Mouse (Mus musculus) midbrain, embryonic 10.5 days (tissue): ENCODE results near the gene Ifna7. TPM values are rescaled to one million over a fixed set of nuclear protein-coding genes. Genes with fewer than 3 reads are reported as not detected.
"Not testable (repeated sequence)": the region's sequence is repeated elsewhere in the genome, so short reads cannot be mapped to it uniquely, and the experiment has no call there.

Source experiments
- DNase-seq: peaks from one replicate; pipeline ENCODE4 v3.0.0-alpha.2; 2017; ENCODE audit warnings: low spot score
- H3K27ac ChIP-seq: fragments of 300-500 bp; sonication (generic); replicated peaks from 2 replicates; pipeline ENCODE4 v1.5.1; 2016; ENCODE audit warnings: mild to moderate bottlenecking
- H3K27me3 ChIP-seq: fragments of 300-500 bp; sonication (generic); 2 replicates; pipeline ENCODE4 v1.6.1; 2016; ENCODE audit warnings: low read depth, mild to moderate bottlenecking; ENCODE audit not compliant: poor library complexity, severe bottlenecking
- H3K36me3 ChIP-seq: fragments of 300-500 bp; sonication (generic); 2 replicates; pipeline ENCODE4 v1.6.1; 2016; ENCODE audit warnings: mild to moderate bottlenecking, moderate library complexity
- H3K4me1 ChIP-seq: fragments of 300-500 bp; sonication (generic); 2 replicates; pipeline ENCODE4 v1.6.1; 2016
- H3K4me3 ChIP-seq: fragments of 300-500 bp; sonication (generic); 2 replicates; pipeline ENCODE4 v1.5.1; 2016; ENCODE audit warnings: mild to moderate bottlenecking, moderate library complexity
- H3K9me3 ChIP-seq: fragments of 300-500 bp; sonication (generic); replicated peaks from 2 replicates; pipeline ENCODE4 v1.6.1; 2016; ENCODE audit warnings: mild to moderate bottlenecking
- WGBS: fragments of 180-500 bp; shearing (Covaris S2); methylation state at CpG from one replicate; pipeline ENCODE4 v1.1.7; 2016; 5-methylcytosine and 5-hydroxymethylcytosine counted together
- polyA plus RNA-seq: library from polyadenylated mRNA; unstranded; fragments of >200 nt; fragmentation: Nextera tagmentation; extraction: Ambion mirVana; gene quantifications from 2 replicates; pipeline ENCODE4 v1.2.1, GENCODE M21; 2016

The Ifna7 gene
- polyA plus RNA-seq, 1 experiment from 2014 or later = not detected

- not testable (repeated sequence) for H3K4me3 ChIP-seq, H3K9me3 ChIP-seq, H3K36me3 ChIP-seq, H3K27ac ChIP-seq, H3K4me1 ChIP-seq, DNase-seq
- H3K27me3 ChIP-seq = peaks cover 16% of the 10 kb centered on the region
- WGBS = no CpG with 5 or more reads among the region's 29 CpGs
These were observed 13.1 kb upstream of the Ifna7 start, which contains the start of gene Gm13287 for GRCm38 (mm10) chr4:88802954-88803353. Gene Gm13287, plus strand, starts transcription at chr4:88803254.

- not testable (repeated sequence) for H3K4me3 ChIP-seq, H3K27ac ChIP-seq, H3K36me3 ChIP-seq, H3K4me1 ChIP-seq, DNase-seq, H3K9me3 ChIP-seq
- H3K27me3 ChIP-seq = peaks cover 16% of the 10 kb centered on the region
- no CpG with 5 or more reads among the region's 8 CpGs for WGBS
These were observed 10.8 kb upstream of the Ifna7 start, which contains the start of gene Gm13288 for GRCm38 (mm10) chr4:88805231-88805630. Gene Gm13288, plus strand, starts transcription at chr4:88805531.

GRCm38 (mm10) chr4:88805761-88806160 is 10.3 kb upstream of the Ifna7 start:
- not testable (repeated sequence) for H3K9me3 ChIP-seq, H3K4me1 ChIP-seq, DNase-seq, H3K36me3 ChIP-seq, H3K4me3 ChIP-seq, H3K27ac ChIP-seq
- 0% methylated on average over 8 of the region's 34 CpGs for WGBS
- H3K27me3 ChIP-seq = peaks cover 16% of the 10 kb centered on the region

- 86% methylated on average over 1 of the region's 1 CpGs for WGBS
These were observed 3.6 kb downstream of the Ifna7 start, which contains the start of gene Ifna11 for GRCm38 (mm10) chr4:88819659-88820058. Gene Ifna11, plus strand, starts transcription at chr4:88819959.

GRCm38 (mm10) chr4:88822995-88823394 is 7.0 kb downstream of the Ifna7 start:
- 29% methylated on average over 4 of the region's 4 CpGs for WGBS
- Histone ChIP-seq H3K36me3 (no peaks in the 10 kb centered on the region), H3K27ac (no peak overlapping the region), H3K4me1 (no peaks in the 10 kb centered on the region), H3K27me3 (no peaks in the 10 kb centered on the region), H3K9me3 (no peaks in the 10 kb centered on the region), H3K4me3 (no peak overlapping the region)
- DNase-seq = no peak

More at GRCm38 (mm10) chr4:88819659-88820058, 3.6 kb downstream of the Ifna7 start, which contains the start of gene Ifna11:
- Histone ChIP-seq H3K36me3 (no peaks in the 10 kb centered on the region), H3K27ac (no peak within 1 kb of the TSS), H3K4me1 (no peaks in the 10 kb centered on the region), H3K9me3 (no peaks in the 10 kb centered on the region), H3K4me3 (no peak within 1 kb of the TSS), H3K27me3 (no peaks in the 10 kb centered on the region)
- DNase-seq = no peak

GRCm38 (mm10) chr4:88827116-88827515 is 11.1 kb downstream of the Ifna7 start, which contains the start of gene Ifna6:
Gene Ifna6, plus strand, starts transcription at chr4:88827416.
- not testable (repeated sequence) for DNase-seq, H3K9me3 ChIP-seq, H3K27ac ChIP-seq, H3K4me1 ChIP-seq, H3K4me3 ChIP-seq, H3K36me3 ChIP-seq, H3K27me3 ChIP-seq

- Histone ChIP-seq H3K27me3 (no peaks in the 10 kb centered on the region), H3K4me1 (no peaks in the 10 kb centered on the region), H3K27ac (no peak overlapping the region), H3K4me3 (no peak overlapping the region), H3K36me3 (no peaks in the 10 kb centered on the region), H3K9me3 (no peaks in the 10 kb centered on the region)
- DNase-seq = no peak
- WGBS = 31% methylated on average over 4 of the region's 4 CpGs
These were observed 14.5 kb downstream of the Ifna7 start for GRCm38 (mm10) chr4:88830523-88830922.

GRCm38 (mm10) chr4:88835225-88835624 is 19.2 kb downstream of the Ifna7 start, which contains the start of gene Ifna5:
Gene Ifna5, plus strand, starts transcription at chr4:88835525.
- H3K36me3 ChIP-seq, DNase-seq, H3K27me3 ChIP-seq, H3K9me3 ChIP-seq, H3K4me1 ChIP-seq, H3K4me3 ChIP-seq, H3K27ac ChIP-seq: not testable (repeated sequence)
- WGBS = 70% methylated on average over 1 of the region's 1 CpGs

GRCm38 (mm10) chr4:88838828-88839227 is 22.8 kb downstream of the Ifna7 start:
- Histone ChIP-seq H3K4me3 (no peak overlapping the region), H3K4me1 (no peaks in the 10 kb centered on the region), H3K36me3 (no peaks in the 10 kb centered on the region), H3K27ac (no peak overlapping the region), H3K9me3 (no peaks in the 10 kb centered on the region), H3K27me3 (no peaks in the 10 kb centered on the region)
- DNase-seq = no peak
- 59% methylated on average over 3 of the region's 3 CpGs for WGBS

GRCm38 (mm10) chr4:88840058-88840457 is 24.0 kb downstream of the Ifna7 start:
- no peak overlapping the region for H3K27ac ChIP-seq
- no peaks in the 10 kb centered on the region for H3K36me3 ChIP-seq
- no peaks in the 10 kb centered on the region for H3K9me3 ChIP-seq
- no peak for DNase-seq
- H3K4me1 ChIP-seq = no peaks in the 10 kb centered on the region
- no peaks in the 10 kb centered on the region for H3K27me3 ChIP-seq
- WGBS = 86% methylated on average over 3 of the region's 3 CpGs
- no peak overlapping the region for H3K4me3 ChIP-seq

GRCm38 (mm10) chr4:88841438-88841911 is 25.4 kb downstream of the Ifna7 start, which contains the start of gene Ifna4:
Gene Ifna4, plus strand, starts transcription at chr4:88841861.
- Histone ChIP-seq H3K36me3 (no peaks in the 10 kb centered on the region), H3K9me3 (no peaks in the 10 kb centered on the region), H3K4me1 (no peaks in the 10 kb centered on the region), H3K27ac (no peak within 1 kb of the TSS), H3K4me3 (no peak within 1 kb of the TSS), H3K27me3 (no peaks in the 10 kb centered on the region)
- WGBS = 49% methylated on average over 2 of the region's 2 CpGs
- DNase-seq = no peak

- 56% methylated on average over 2 of the region's 2 CpGs for WGBS
- Histone ChIP-seq H3K27me3 (0 out of 2 replicates have a peak, but pooled peaks cover 5% of the 10 kb centered on the region), H3K4me3 (no peak overlapping the region), H3K4me1 (no peaks in the 10 kb centered on the region), H3K36me3 (no peaks in the 10 kb centered on the region), H3K9me3 (no peaks in the 10 kb centered on the region), H3K27ac (no peak overlapping the region)
- DNase-seq = no peak
These were observed 29.3 kb downstream of the Ifna7 start for GRCm38 (mm10) chr4:88845334-88845733.

GRCm38 (mm10) chr4:88849698-88850097 is 33.7 kb downstream of the Ifna7 start, which contains the start of gene Ifna1:
Gene Ifna1, plus strand, starts transcription at chr4:88850087.
- H3K27me3 ChIP-seq = 0 out of 2 replicates have a peak, but pooled peaks cover 9% of the 10 kb centered on the region
- 86% methylated on average over 1 of the region's 1 CpGs for WGBS
- H3K36me3 ChIP-seq = no peaks in the 10 kb centered on the region
- no peak within 1 kb of the TSS for H3K27ac ChIP-seq
- no peak for DNase-seq
- no peak within 1 kb of the TSS for H3K4me3 ChIP-seq
- peaks cover 8% of the 10 kb centered on the region for H3K4me1 ChIP-seq
- no peaks in the 10 kb centered on the region for H3K9me3 ChIP-seq
